17 mouse cellular contexts compared by ENCODE assay signal in genomic region chr10:122855149-122855548, GRCm38 (mm10).
DNase-seq lines count a peak whose midpoint lies in the region; ATAC-seq and TF ChIP-seq lines count a peak whose summit lies in the region.
"Had no signal": no experiment of that assay in that cellular context is flagged by ENCODE, and none has a peak within 500 bp of the region (broad histone marks: within the 10 kb centered on the region; RNA-seq: fewer than 3 reads in every experiment).

No protein-coding gene starts in this region.

- H3K9me3 ChIP-seq in lung, embryonic 16.5 days (ENCODE audit: control insufficient read depth, low read length), result no peaks in the 10 kb centered on the region
- no peaks in the 10 kb centered on the region for H3K9me3 ChIP-seq in heart, embryonic 12.5 days (replicated peaks)
- no peaks in the 10 kb centered on the region for H3K9me3 ChIP-seq in liver, embryonic 15.5 days (replicated peaks)
- H3K9me3 ChIP-seq in hindbrain, postnatal 0 days (ENCODE audit: low read length), result no peaks in the 10 kb centered on the region
- H3K9me3 ChIP-seq: embryonic facial prominence, embryonic 12.5 days; midbrain, embryonic 12.5 days had no signal

- WGBS in lung, embryonic 16.5 days, result 15% methylated on average over 4 of the region's 4 CpGs
- 5% methylated on average over 4 of the region's 4 CpGs for WGBS in heart, embryonic 12.5 days
- WGBS in liver, embryonic 15.5 days (ENCODE audit: insufficient replicate concordance), result 36% methylated on average over 4 of the region's 4 CpGs
- 65% methylated on average over 4 of the region's 4 CpGs for WGBS in hindbrain, postnatal 0 days

- H3K27me3 ChIP-seq in lung, embryonic 16.5 days (ENCODE audit: control insufficient read depth, insufficient read depth, low read depth, low read length), result no peaks in the 10 kb centered on the region
- H3K27me3 ChIP-seq in heart, embryonic 12.5 days (replicated peaks), result no peaks in the 10 kb centered on the region
- H3K27me3 ChIP-seq in liver, embryonic 15.5 days, result no peaks in the 10 kb centered on the region
- no peaks in the 10 kb centered on the region for H3K27me3 ChIP-seq in hindbrain, postnatal 0 days (ENCODE audit: insufficient read depth, low read length)
- H3K27me3 ChIP-seq: embryonic facial prominence, embryonic 12.5 days; midbrain, embryonic 12.5 days had no signal

- DNase-seq in heart, adult 11 months, result peak; percentile 95
- DNase-seq in heart, postnatal 14 days, result no peak
- DNase-seq in lung, postnatal 10 days, result no peak
- no peak for DNase-seq in hindbrain, postnatal 0 days (ENCODE audit: low spot score)
- no peak for DNase-seq in left cerebral cortex, postnatal 36 days (ENCODE audit: low spot score in 2 of 2)
- DNase-seq: adrenal gland, adult 2 months; cerebellum, postnatal 14 days; lung, adult 18-20 months; right cerebral cortex, postnatal 25 days had no signal

- H3K36me3 ChIP-seq in lung, embryonic 16.5 days (ENCODE audit: control insufficient read depth, insufficient read depth, low read length), result no peaks in the 10 kb centered on the region
- no peaks in the 10 kb centered on the region for H3K36me3 ChIP-seq in heart, embryonic 12.5 days
- H3K36me3 ChIP-seq in liver, embryonic 15.5 days (replicated peaks), result no peaks in the 10 kb centered on the region
- H3K36me3 ChIP-seq in hindbrain, postnatal 0 days (ENCODE audit: insufficient read depth, low read length), result no peaks in the 10 kb centered on the region
- H3K36me3 ChIP-seq: embryonic facial prominence, embryonic 12.5 days; midbrain, embryonic 12.5 days had no signal

- H3K4me2 ChIP-seq in lung, embryonic 16.5 days (ENCODE audit: low read depth, low read length), result no peak overlapping the region
- peak overlapping the region; percentile 52 for H3K4me2 ChIP-seq in heart, embryonic 12.5 days
- no peak overlapping the region for H3K4me2 ChIP-seq in liver, embryonic 15.5 days
- H3K4me2 ChIP-seq in hindbrain, postnatal 0 days (ENCODE audit: low read depth, low read length), result no peak overlapping the region
- H3K4me2 ChIP-seq: embryonic facial prominence, embryonic 12.5 days; midbrain, embryonic 12.5 days had no signal

- H3K4me3 ChIP-seq in lung, embryonic 16.5 days (ENCODE audit: low read length), result no peak overlapping the region
- 0 out of 2 replicates have a peak overlapping the region, but pooled peaks have one; percentile 4 for H3K4me3 ChIP-seq in heart, embryonic 12.5 days
- no peak overlapping the region for H3K4me3 ChIP-seq in liver, embryonic 15.5 days (replicated peaks)
- no peak overlapping the region for H3K4me3 ChIP-seq in hindbrain, postnatal 0 days (ENCODE audit: low read length)
- H3K4me3 ChIP-seq: embryonic facial prominence, embryonic 12.5 days; midbrain, embryonic 12.5 days; myocyte had no signal

- no peak for TF ChIP-seq CTCF in hindbrain, postnatal 0 days (IDR thresholded peaks at IDR 0.05; ENCODE audit: low read depth)

- intact Hi-C loops in heart, postnatal 14 days (cut with DNase I), result no loop called here
- intact Hi-C loops in left cerebral cortex, postnatal 36 days (cut with DNase I), result no loop called here

- H3K27ac ChIP-seq in lung, embryonic 16.5 days (ENCODE audit: low read length), result peak overlapping the region; percentile 64
- peak overlapping the region; percentile 93 for H3K27ac ChIP-seq in heart, embryonic 12.5 days (ENCODE audit: poor library complexity, severe bottlenecking)
- H3K27ac ChIP-seq in liver, embryonic 15.5 days (replicated peaks), result no peak overlapping the region
- no peak overlapping the region for H3K27ac ChIP-seq in hindbrain, postnatal 0 days
- H3K27ac ChIP-seq: embryonic facial prominence, embryonic 12.5 days; midbrain, embryonic 12.5 days had no signal

- H3K9ac ChIP-seq in lung, embryonic 16.5 days (ENCODE audit: low read length), result no peak overlapping the region
- H3K9ac ChIP-seq in heart, embryonic 12.5 days, result 0 out of 2 replicates have a peak overlapping the region, but pooled peaks have one; percentile 9
- H3K9ac ChIP-seq in liver, embryonic 15.5 days, result no peak overlapping the region
- no peak overlapping the region for H3K9ac ChIP-seq in hindbrain, postnatal 0 days (replicated peaks; ENCODE audit: low read length)
- H3K9ac ChIP-seq: embryonic facial prominence, embryonic 12.5 days; midbrain, embryonic 12.5 days had no signal

- H3K4me1 ChIP-seq in lung, embryonic 16.5 days (replicated peaks; ENCODE audit: control insufficient read depth, insufficient read depth, low read length), result peaks cover 30% of the 10 kb centered on the region
- H3K4me1 ChIP-seq in heart, embryonic 12.5 days (replicated peaks), result peaks cover 51% of the 10 kb centered on the region
- H3K4me1 ChIP-seq in liver, embryonic 15.5 days (replicated peaks), result no peaks in the 10 kb centered on the region
- H3K4me1 ChIP-seq in hindbrain, postnatal 0 days (ENCODE audit: insufficient read depth, low read length), result no peaks in the 10 kb centered on the region

- ATAC-seq in lung, embryonic 16.5 days (ENCODE audit: low read depth), result peak; percentile 62
- peak; percentile 70 for ATAC-seq in heart, embryonic 12.5 days (ENCODE audit: insufficient number of reproducible peaks, low FRiP score)
- ATAC-seq in liver, embryonic 15.5 days (ENCODE audit: insufficient read depth), result 0 out of 2 replicates have a peak, but pooled peaks have one; percentile 37
- no peak for ATAC-seq in hindbrain, postnatal 0 days
- ATAC-seq: forebrain, embryonic 14.5 days; inflammation-experienced regulatory T-cells, adult 6 months had no signal

Comparison
In these comparisons a context has a peak if more than half of its experiments do, and no peak if none do; other contexts are left out.
1. H3K27ac ChIP-seq: peak in lung, embryonic 16.5 days (single experiment) and heart, embryonic 12.5 days (single experiment); none in liver, embryonic 15.5 days (single experiment) and hindbrain, postnatal 0 days (single experiment).